Mouse (Mus musculus) stomach, postnatal 0 days (tissue): ENCODE measurements around the gene Apba3. TPM values are rescaled to one million over a fixed set of nuclear protein-coding genes. Genes with fewer than 3 reads are reported as not detected.

Experiments used
- ATAC-seq: fragments of 200-750 bp; cut with Nextera tagmentation; 2 replicates; pipeline ENCODE4 v1.8.0; 2017; ENCODE audit not compliant: low FRiP score, low TSS enrichment
- DNase-seq: peaks from one replicate; pipeline ENCODE4 v3.0.0-alpha.2; 2016; ENCODE audit warnings: low spot score
- H3K27ac ChIP-seq: fragments of 300-500 bp; sonication (generic); replicated peaks from 2 replicates; pipeline ENCODE4 v1.5.1; 2014; ENCODE audit warnings: mild to moderate bottlenecking, control low read depth
- H3K27me3 ChIP-seq: fragments of 300-500 bp; sonication (generic); 2 replicates; pipeline ENCODE4 v1.6.1; 2014; ENCODE audit warnings: low read length; ENCODE audit not compliant: control insufficient read depth, insufficient read depth
- H3K36me3 ChIP-seq: fragments of 300-500 bp; sonication (generic); 2 replicates; pipeline ENCODE4 v1.6.1; 2014; ENCODE audit warnings: low read length, mixed read lengths; ENCODE audit not compliant: control insufficient read depth, insufficient read depth
- H3K4me1 ChIP-seq: fragments of 300-500 bp; sonication (generic); replicated peaks from 2 replicates; pipeline ENCODE4 v1.6.1; 2014; ENCODE audit warnings: antibody characterized with exemption; ENCODE audit not compliant: control insufficient read depth, insufficient read depth
- H3K4me2 ChIP-seq: fragments of 300-500 bp; sonication (generic); replicated peaks from 2 replicates; pipeline ENCODE4 v1.6.1; 2014; ENCODE audit warnings: low read depth, mild to moderate bottlenecking, control low read depth, moderate library complexity
- H3K4me3 ChIP-seq: fragments of 300-500 bp; sonication (generic); 2 replicates; pipeline ENCODE4 v1.5.1; 2014; ENCODE audit warnings: low read depth, low read length, control low read depth
- H3K9ac ChIP-seq: fragments of 300-500 bp; sonication (generic); 2 replicates; pipeline ENCODE4 v1.6.1; 2014; ENCODE audit warnings: mild to moderate bottlenecking, low read length, control low read depth, mixed read lengths
- H3K9me3 ChIP-seq: fragments of 300-500 bp; sonication (generic); 2 replicates; pipeline ENCODE4 v1.6.1; 2016; ENCODE audit warnings: low read length; ENCODE audit not compliant: control insufficient read depth
- CTCF ChIP-seq: IDR thresholded peaks from 2 replicates; pipeline ENCODE4 v1.5.1; 2016; ENCODE audit warnings: antibody characterized with exemption, low read depth, mild to moderate bottlenecking, moderate library complexity
- EP300 ChIP-seq: optimal IDR thresholded peaks from 2 replicates; pipeline ENCODE3; 2016; ENCODE audit warnings: antibody characterized with exemption
- WGBS: fragments of 180-500 bp; shearing (Covaris S2); extraction: QIAGEN DNeasy Blood & Tissue Kit; methylation state at CpG from one replicate; pipeline ENCODE4 v1.1.7; 2014; 5-methylcytosine and 5-hydroxymethylcytosine counted together
- polyA plus RNA-seq: library from polyadenylated mRNA; unstranded; fragments of >200 nt; fragmentation: Nextera tagmentation; extraction: Ambion mirVana; gene quantifications from 2 replicates; pipeline ENCODE4 v1.2.1, GENCODE M21; 2015

The Apba3 gene
- polyA plus RNA-seq, 1 experiment from 2014 or later = 30.5 TPM

DNA sequence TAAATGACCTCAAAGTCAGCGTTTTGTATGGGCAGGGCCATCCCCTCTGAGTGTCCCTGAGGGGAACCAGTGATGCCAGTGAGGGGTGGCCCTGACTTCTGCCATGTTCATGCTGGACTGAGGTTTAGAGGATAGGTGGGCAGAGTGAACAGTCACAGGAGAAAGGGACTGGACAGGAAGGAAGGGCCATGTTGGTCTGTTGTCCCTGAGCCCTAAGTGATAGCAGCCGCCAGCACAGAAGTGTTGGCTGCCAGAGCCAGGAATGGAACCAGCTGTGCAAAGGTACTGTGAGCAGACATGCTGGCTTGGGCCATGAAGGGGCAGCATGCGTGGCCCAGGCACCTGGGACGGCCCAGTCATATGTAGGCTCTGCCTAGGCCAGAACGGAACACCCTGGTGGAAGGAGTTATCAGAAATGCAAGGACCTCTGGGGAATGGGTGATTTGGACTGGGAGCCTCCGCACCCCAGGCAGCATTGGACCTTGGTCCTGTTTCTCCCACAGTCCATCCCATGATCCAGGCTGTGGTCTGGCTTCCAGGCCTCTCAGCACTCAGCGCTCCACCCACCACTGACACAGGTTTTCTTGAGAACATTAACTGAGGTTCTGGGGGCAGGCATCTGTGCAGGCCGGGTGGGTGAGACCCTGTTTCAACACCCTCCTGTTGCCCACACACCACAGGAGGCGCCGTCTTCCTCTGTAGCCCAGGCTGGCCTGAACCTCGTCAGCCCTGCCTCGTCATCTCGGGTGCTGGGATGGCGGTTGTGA is 33.0 kb downstream of the Apba3 start:
- WGBS = 83% methylated on average over 14 of the region's 14 CpGs
- Histone ChIP-seq H3K4me1 (peaks cover 6% of the 10 kb centered on the region), H3K4me2 (no peak overlapping the region), H3K27ac (no peak overlapping the region), H3K27me3 (no peaks in the 10 kb centered on the region), H3K36me3 (no peaks in the 10 kb centered on the region), H3K9me3 (no peaks in the 10 kb centered on the region), H3K9ac (peak overlapping the region; percentile 13), H3K4me3 (no peak overlapping the region)
- no peak for DNase-seq
- no peak for ATAC-seq
- TF ChIP-seq CTCF (no peak), EP300 (no peak)

DNA sequence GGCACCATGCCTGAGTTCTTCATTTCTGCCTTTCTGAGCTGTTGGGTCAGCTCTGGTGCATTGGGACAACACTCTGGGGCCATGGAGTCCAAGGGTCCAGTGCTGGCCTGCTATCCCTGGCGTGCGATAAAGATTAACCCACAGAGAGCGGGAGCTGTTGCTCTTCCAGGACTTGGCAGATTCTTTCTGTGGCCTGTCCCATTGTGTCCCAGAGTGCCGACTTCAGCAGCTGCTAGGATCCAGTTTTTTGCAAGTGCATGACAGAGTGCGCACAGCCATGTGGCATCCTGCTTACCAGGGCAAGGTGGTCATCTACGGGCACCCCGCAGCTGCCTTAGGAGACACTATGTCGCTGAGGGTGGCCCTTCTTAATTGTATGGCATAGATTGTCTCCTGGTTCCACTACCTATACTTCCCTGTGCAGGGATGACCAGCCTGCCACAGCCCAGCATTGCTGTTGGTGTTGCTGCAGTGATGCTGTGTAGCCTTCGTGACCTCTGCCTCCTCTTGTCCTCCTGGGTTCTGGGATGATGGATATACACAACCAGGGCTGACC is 33.7 kb downstream of the Apba3 start:
- Histone ChIP-seq H3K9me3 (no peaks in the 10 kb centered on the region), H3K4me1 (peaks cover 6% of the 10 kb centered on the region), H3K27ac (no peak overlapping the region), H3K36me3 (no peaks in the 10 kb centered on the region), H3K9ac (peak overlapping the region; percentile 23), H3K27me3 (no peaks in the 10 kb centered on the region), H3K4me2 (no peak overlapping the region), H3K4me3 (no peak overlapping the region)
- no peak for TF ChIP-seq EP300
- TF ChIP-seq CTCF = no peak
- DNase-seq = no peak
- ATAC-seq = no peak
- 74% methylated on average over 9 of the region's 9 CpGs for WGBS

DNA sequence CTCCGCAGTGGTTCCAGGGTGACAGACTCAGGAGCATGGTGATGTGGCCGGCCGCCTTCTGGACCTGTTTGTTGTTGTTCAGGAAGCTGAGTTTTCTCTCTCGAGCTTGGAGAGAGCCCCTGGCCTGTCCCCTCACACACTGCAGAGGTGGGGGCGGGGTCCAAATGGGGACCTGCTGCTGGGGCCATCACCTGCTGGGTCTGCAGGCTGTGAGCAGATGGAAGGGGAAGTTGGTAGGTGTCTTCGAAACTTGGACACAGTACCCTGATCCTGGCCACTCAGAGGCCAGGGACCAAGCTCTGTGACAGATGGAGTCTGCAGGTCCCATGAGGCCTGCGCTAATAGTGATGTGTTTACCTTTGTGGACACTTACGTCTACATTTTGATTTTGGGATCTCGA is 34.6 kb downstream of the Apba3 start:
- Histone ChIP-seq H3K27me3 (no peaks in the 10 kb centered on the region), H3K4me2 (no peak overlapping the region), H3K4me1 (peaks cover 6% of the 10 kb centered on the region; the same call in 1 of the 2 replicates), H3K36me3 (peaks cover 2% of the 10 kb centered on the region; the same call in 1 of the 2 replicates), H3K9me3 (no peaks in the 10 kb centered on the region), H3K27ac (no peak overlapping the region), H3K9ac (no peak overlapping the region), H3K4me3 (no peak overlapping the region)
- DNase-seq = no peak
- ATAC-seq = no peak
- 73% methylated on average over 9 of the region's 9 CpGs for WGBS
- no peak for TF ChIP-seq EP300
- TF ChIP-seq CTCF = no peak

- Histone ChIP-seq H3K9ac (0 out of 2 replicates have a peak overlapping the region, but pooled peaks have one; percentile 38), H3K4me3 (no peak overlapping the region), H3K27me3 (no peaks in the 10 kb centered on the region), H3K9me3 (no peaks in the 10 kb centered on the region), H3K4me1 (peaks cover 6% of the 10 kb centered on the region; the same call in 1 of the 2 replicates), H3K4me2 (0 out of 2 replicates have a peak overlapping the region, but pooled peaks have one; percentile 20), H3K36me3 (peaks cover 10% of the 10 kb centered on the region), H3K27ac (peak overlapping the region; percentile 67)
- no peak for TF ChIP-seq EP300
- TF ChIP-seq CTCF = no peak
- ATAC-seq = no peak
- WGBS = 36% methylated on average over 4 of the region's 4 CpGs
- no peak for DNase-seq
These were observed 35.5 kb downstream of the Apba3 start for GRCm38 (mm10) chr10:81302288-81302687.

GRCm38 (mm10) chr10:81302781-81303218 is 36.0 kb downstream of the Apba3 start:
- 20% methylated on average over 14 of the region's 14 CpGs for WGBS
- Histone ChIP-seq H3K9ac (peak overlapping the region; percentile 38; the same call in 1 of the 2 replicates), H3K9me3 (no peaks in the 10 kb centered on the region), H3K4me1 (peaks cover 6% of the 10 kb centered on the region; the same call in 1 of the 2 replicates), H3K4me3 (no peak overlapping the region), H3K27me3 (no peaks in the 10 kb centered on the region), H3K36me3 (peaks cover 15% of the 10 kb centered on the region), H3K4me2 (peak overlapping the region; percentile 20; the same call in 1 of the 2 replicates), H3K27ac (peak overlapping the region; percentile 67)
- TF ChIP-seq CTCF (no peak), EP300 (no peak)
- no peak; the same call in 1 of the 2 replicates for ATAC-seq
- no peak for DNase-seq
